Mouse (Mus musculus) bone marrow, adult 2 months (tissue): ENCODE results near the gene Olfr1513. TPM values are rescaled to one million over a fixed set of nuclear protein-coding genes. Genes with fewer than 3 reads are reported as not detected.

Experiments used
- H3K27ac ChIP-seq: fragments of 200-500 bp; 2 replicates; pipeline ENCODE4 v1.5.1; 2012; ENCODE audit warnings: low read depth, mild to moderate bottlenecking, control low read depth, inconsistent platforms, low read length; ENCODE audit not compliant: control insufficient read depth, poor library complexity, insufficient read depth
- H3K4me1 ChIP-seq: fragments of 200-500 bp; 2 replicates; pipeline ENCODE4 v1.6.1; 2011; ENCODE audit warnings: low read length; ENCODE audit not compliant: control insufficient read depth, insufficient read depth
- H3K4me3 ChIP-seq: fragments of 200-500 bp; replicated peaks from 2 replicates; pipeline ENCODE3; 2011; ENCODE audit warnings: mild to moderate bottlenecking, low read depth, low read length, control low read depth; ENCODE audit not compliant: control insufficient read depth
- CTCF ChIP-seq: fragments of 200-500 bp; IDR thresholded peaks from 2 replicates; pipeline ENCODE4 v1.5.1; 2011; ENCODE audit warnings: low read length, control low read depth; ENCODE audit not compliant: control insufficient read depth, insufficient read depth
- POLR2A ChIP-seq: fragments of 200-500 bp; IDR thresholded peaks from 2 replicates; pipeline ENCODE4 v1.6.1; 2011; ENCODE audit warnings: low read depth, mild to moderate bottlenecking, control low read depth, low read length, borderline replicate concordance; ENCODE audit not compliant: control insufficient read depth
- WGBS: fragments of 180-500 bp; shearing (Covaris S2); methylation state at CpG from one replicate; pipeline ENCODE4 v1.1.7; 2018; 5-methylcytosine and 5-hydroxymethylcytosine counted together
- polyA plus RNA-seq: library from polyadenylated mRNA; stranded (reverse); fragments of >200 nt; gene quantifications from 2 replicates; pipeline ENCODE4 v1.2.4, GENCODE M21; 2011; ENCODE audit warnings: low replicate concordance; ENCODE audit not compliant: missing spikeins, insufficient read depth, insufficient read length

The Olfr1513 gene
- polyA plus RNA-seq, 1 experiment, result not detected

- 39% methylated on average over 4 of the region's 4 CpGs for WGBS
- Histone ChIP-seq H3K4me1 (no peaks in the 10 kb centered on the region), H3K27ac (no peak overlapping the region), H3K4me3 (no peak overlapping the region)
- TF ChIP-seq CTCF (no peak), POLR2A (no peak)
Measured at GRCm38 (mm10) chr14:52331069-52331750, 25.0 kb downstream of the Olfr1513 start.

- H3K4me3 ChIP-seq, result no peak within 1 kb of the TSS
- TF ChIP-seq POLR2A (no peak), CTCF (no peak)
- no peak within 1 kb of the TSS for H3K27ac ChIP-seq
- H3K4me1 ChIP-seq, result no peaks in the 10 kb centered on the region
- 7% methylated on average over 26 of the region's 26 CpGs for WGBS
Measured at GRCm38 (mm10) chr14:52327910-52328812, 28.0 kb downstream of the Olfr1513 start, which contains the start of gene Sall2. TSS of gene Sall2 (minus strand) at chr14:52328762.

- no peak overlapping the region for H3K27ac ChIP-seq
- 6% methylated on average over 14 of the region's 14 CpGs for WGBS
- H3K4me1 ChIP-seq, result no peaks in the 10 kb centered on the region
- TF ChIP-seq CTCF (no peak), POLR2A (no peak)
- no peak overlapping the region for H3K4me3 ChIP-seq
Measured at GRCm38 (mm10) chr14:52327375-52327901, 28.8 kb downstream of the Olfr1513 start.

- WGBS, result 22% methylated on average over 4 of the region's 4 CpGs
- no peak for TF ChIP-seq POLR2A
- TF ChIP-seq CTCF, result no peak
- H3K4me1 ChIP-seq, result no peaks in the 10 kb centered on the region
- no peak overlapping the region for H3K4me3 ChIP-seq
- no peak overlapping the region for H3K27ac ChIP-seq
Measured at GRCm38 (mm10) chr14:52325890-52326289, 30.3 kb downstream of the Olfr1513 start.

- TF ChIP-seq CTCF (no peak), POLR2A (no peak)
- 82% methylated on average over 6 of the region's 6 CpGs for WGBS
- Histone ChIP-seq H3K4me3 (no peak overlapping the region), H3K27ac (no peak overlapping the region), H3K4me1 (no peaks in the 10 kb centered on the region)
Measured at GRCm38 (mm10) chr14:52319361-52319760, 36.8 kb downstream of the Olfr1513 start.

GRCm38 (mm10) chr14:52316441-52317225, 39.6 kb downstream of the Olfr1513 start:
- Histone ChIP-seq H3K4me1 (no peaks in the 10 kb centered on the region), H3K4me3 (no peak overlapping the region), H3K27ac (no peak overlapping the region)
- 18% methylated on average over 16 of the region's 16 CpGs for WGBS
- TF ChIP-seq CTCF, result no peak
- no peak for TF ChIP-seq POLR2A

- no peaks in the 10 kb centered on the region for H3K4me1 ChIP-seq
- 0 out of 2 replicates have a peak, but pooled peaks have one; percentile 33 for TF ChIP-seq POLR2A
- no peak for TF ChIP-seq CTCF
- H3K4me3 ChIP-seq, result peak overlapping the region; percentile 31
- 1% methylated on average over 35 of the region's 41 CpGs for WGBS
- H3K27ac ChIP-seq, result no peak overlapping the region
Measured at GRCm38 (mm10) chr14:52315792-52316440, 40.3 kb downstream of the Olfr1513 start.
